Mouse (Mus musculus) MEL (cell line): ENCODE measurements around the gene Clrn2. TPM values are rescaled to one million over a fixed set of nuclear protein-coding genes. Genes with fewer than 3 reads are reported as not detected.

Experiments used
- DNase-seq: peaks from one replicate; pipeline ENCODE4 v3.0.0; 2011; ENCODE audit warnings: low read depth, low spot score
- H3K27ac ChIP-seq: 2 replicates; pipeline ENCODE4 v1.5.1; 2012; ENCODE audit warnings: low read depth, mild to moderate bottlenecking, control low read depth, low read length, moderate library complexity; ENCODE audit not compliant: control insufficient read depth
- H3K27me3 ChIP-seq, 2 experiments: fragments of 150-350 bp in 1 of 2; sonication (generic) in 1 of 2; 2 replicates each; pipeline ENCODE4 v1.6.1; 2012; ENCODE audit warnings: low read length in 2 of 2, mild to moderate bottlenecking in 2 of 2, improper control_type of control experiment in 1 of 2, moderate library complexity in 1 of 2; ENCODE audit not compliant: insufficient read depth in 2 of 2, control insufficient read depth in 1 of 2
- H3K36me3 ChIP-seq, 2 experiments: 2 replicates each; pipeline ENCODE4 v1.6.1; 2012 to 2014; ENCODE audit warnings: low read length in 2 of 2, improper control_type of control experiment in 1 of 2, inconsistent platforms in 1 of 2, mild to moderate bottlenecking in 1 of 2; ENCODE audit not compliant: insufficient read depth in 2 of 2, control insufficient read depth in 1 of 2
- H3K4me1 ChIP-seq, 2 experiments: fragments of 150-350 bp in 1 of 2; sonication (generic) in 1 of 2; 2 replicates each; pipeline ENCODE4 v1.6.1; 2012; ENCODE audit warnings: low read length in 2 of 2, improper control_type of control experiment in 1 of 2, mild to moderate bottlenecking in 1 of 2; ENCODE audit not compliant: insufficient read depth in 2 of 2, control insufficient read depth in 1 of 2
- H3K4me3 ChIP-seq, 2 experiments: fragments of 150-350 bp in 1 of 2; sonication (generic) in 1 of 2; 2 replicates each; pipeline ENCODE4 v1.5.1; 2012; ENCODE audit warnings: low read depth in 2 of 2, low read length in 2 of 2, mild to moderate bottlenecking in 2 of 2, moderate library complexity in 2 of 2, control low read depth in 1 of 2, improper control_type of control experiment in 1 of 2; ENCODE audit not compliant: control insufficient read depth in 1 of 2, insufficient read depth in 1 of 2
- H3K79me2 ChIP-seq: 2 replicates; pipeline ENCODE4 v1.6.1; 2012; ENCODE audit warnings: mild to moderate bottlenecking, low read length, moderate library complexity; ENCODE audit not compliant: control insufficient read depth, poor library complexity, insufficient read depth
- H3K9ac ChIP-seq: 2 replicates; pipeline ENCODE4 v1.6.1; 2012; ENCODE audit warnings: low read depth, mild to moderate bottlenecking, control low read depth, low read length, moderate library complexity; ENCODE audit not compliant: control insufficient read depth, poor library complexity, severe bottlenecking
- H3K9me3 ChIP-seq: fragments of 150-350 bp; sonication (generic); replicated peaks from 2 replicates; pipeline ENCODE4 v1.6.1; 2012; ENCODE audit warnings: mild to moderate bottlenecking, low read length, improper control_type of control experiment, moderate library complexity; ENCODE audit not compliant: insufficient read depth
- CHD2 ChIP-seq: IDR thresholded peaks from 2 replicates; pipeline ENCODE4 v1.6.1; 2011; ENCODE audit warnings: low read length, improper control_type of control experiment
- ETS1 ChIP-seq: IDR thresholded peaks from 2 replicates; pipeline ENCODE4 v1.6.1; 2012; ENCODE audit warnings: low read depth, mild to moderate bottlenecking, inconsistent platforms, low read length, improper control_type of control experiment, moderate library complexity
- MAZ ChIP-seq: IDR thresholded peaks from 2 replicates; pipeline ENCODE4 v1.6.1; 2012; ENCODE audit warnings: low read depth, mild to moderate bottlenecking, inconsistent platforms, low read length, improper control_type of control experiment
- MYC ChIP-seq: IDR thresholded peaks from 2 replicates; pipeline ENCODE4 v1.6.1; 2011; ENCODE audit warnings: low read depth, mild to moderate bottlenecking, low read length, improper control_type of control experiment, moderate library complexity
- NELFE ChIP-seq: IDR thresholded peaks from 2 replicates; pipeline ENCODE4 v1.6.1; 2011; ENCODE audit warnings: low read depth, low read length, improper control_type of control experiment
- NRF1 ChIP-seq: IDR thresholded peaks from 2 replicates; pipeline ENCODE4 v1.6.1; 2014; ENCODE audit warnings: low read depth, mild to moderate bottlenecking, inconsistent platforms, low read length, improper control_type of control experiment, moderate library complexity; ENCODE audit not compliant: poor library complexity, insufficient read depth, severe bottlenecking
- SIN3A ChIP-seq: IDR thresholded peaks from 2 replicates; pipeline ENCODE4 v1.6.1; 2012; ENCODE audit warnings: low read length, improper control_type of control experiment, inconsistent platforms
- TAL1 ChIP-seq: IDR thresholded peaks from 2 replicates; pipeline ENCODE4 v1.6.1; 2012; ENCODE audit warnings: mild to moderate bottlenecking, inconsistent platforms, low read length, moderate library complexity, mixed read lengths
- UBTF ChIP-seq: IDR thresholded peaks from 2 replicates; pipeline ENCODE4 v1.6.1; 2012; ENCODE audit warnings: low read depth, mild to moderate bottlenecking, inconsistent platforms, low read length, improper control_type of control experiment, moderate library complexity, borderline replicate concordance; ENCODE audit not compliant: insufficient read depth
- USF1 ChIP-seq: IDR thresholded peaks from 2 replicates; pipeline ENCODE4 v1.6.1; 2014; ENCODE audit warnings: low read depth, mild to moderate bottlenecking, inconsistent platforms, low read length, improper control_type of control experiment, moderate library complexity
- USF2 ChIP-seq, 2 experiments: IDR thresholded peaks; 2 replicates each; pipeline ENCODE4 v1.6.1; 2011 to 2012; ENCODE audit warnings: improper control_type of control experiment in 2 of 2, low read length in 2 of 2, borderline replicate concordance in 1 of 2, inconsistent platforms in 1 of 2, low read depth in 1 of 2, mild to moderate bottlenecking in 1 of 2; ENCODE audit not compliant: insufficient read depth in 1 of 2
- ZC3H11A ChIP-seq: IDR thresholded peaks from 2 replicates; pipeline ENCODE4 v1.6.1; 2012; ENCODE audit warnings: low read depth, mild to moderate bottlenecking, inconsistent platforms, low read length, improper control_type of control experiment
- ZMIZ1 ChIP-seq: IDR thresholded peaks from 2 replicates; pipeline ENCODE4 v1.6.1; 2012; ENCODE audit warnings: low read depth, mild to moderate bottlenecking, inconsistent platforms, low read length, improper control_type of control experiment, moderate library complexity
- ZNF384 ChIP-seq: IDR thresholded peaks from 2 replicates; pipeline ENCODE4 v1.6.1; 2012; ENCODE audit warnings: low read depth, mild to moderate bottlenecking, inconsistent platforms, low read length, improper control_type of control experiment
- polyA plus RNA-seq, 2 experiments: library from polyadenylated mRNA; stranded (reverse) in 1 of 2; unstranded in 1 of 2; fragments of >175 nt in 1 of 2; fragments of >200 nt in 1 of 2; gene quantifications; 2 replicates each; pipeline versions ENCODE4 v1.2.1 to v1.2.4; 2012; ENCODE audit warnings: low replicate concordance in 2 of 2, low read depth in 1 of 2; ENCODE audit not compliant: insufficient read length in 2 of 2, insufficient read depth in 1 of 2, missing spikeins in 1 of 2
- total RNA-seq: library from RNA; depleted of rRNA; stranded (reverse); fragments of 300-350 nt; gene quantifications from 2 replicates; pipeline ENCODE4 v1.2.3, GENCODE M21; 2012

The Clrn2 gene
- total and polyA plus RNA-seq, 3 experiments = not detected

GRCm38 (mm10) chr5:45426416-45427034, 27.0 kb upstream of the Clrn2 start (continued):
- TF ChIP-seq CHD2 = no peak
- no peak for TF ChIP-seq NRF1
- no peak for TF ChIP-seq TAL1

DNA sequence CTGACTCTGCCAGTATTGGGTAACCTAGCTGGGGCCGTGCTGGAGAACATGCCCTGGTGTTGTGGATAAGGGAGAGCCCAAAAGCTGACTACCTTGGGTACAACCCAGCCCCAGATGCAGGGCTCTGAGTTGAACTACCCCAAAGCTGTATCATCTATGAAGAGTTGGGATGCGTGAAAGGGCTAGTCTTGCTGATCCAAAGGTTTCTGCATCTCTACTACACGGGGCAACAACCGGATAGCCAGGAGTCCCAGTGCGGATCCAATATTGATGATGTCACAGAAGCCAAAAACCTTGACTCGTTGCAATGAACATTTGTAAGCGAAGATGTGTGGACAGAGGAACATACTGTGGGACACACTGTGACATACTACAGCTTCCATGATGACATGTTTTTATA, 25.7 kb upstream of the Clrn2 start:
- TF ChIP-seq USF1 = no peak
- TF ChIP-seq MYC = no peak
- TF ChIP-seq SIN3A = no peak
- no peak for TF ChIP-seq NELFE
- TF ChIP-seq ZMIZ1 = no peak
- no peak for TF ChIP-seq ZNF384
- TF ChIP-seq UBTF = no peak
- no peak for TF ChIP-seq ZC3H11A
- TF ChIP-seq USF2 (IDR thresholded peaks at IDR 0.05; ENCODE audit: borderline replicate concordance in 1 of 2, insufficient read depth in 1 of 2, low read depth in 1 of 2, low read length in 2 of 2) = no peak
- no peak for TF ChIP-seq MAZ
- TF ChIP-seq ETS1 = no peak
- H3K36me3 ChIP-seq = peaks cover 0 to 30% of the 10 kb centered on the region in 2 experiments; a peak in 3 of 4 replicates
- H3K9me3 ChIP-seq = no peaks in the 10 kb centered on the region
- no peaks in the 10 kb centered on the region for H3K27me3 ChIP-seq
- no peak overlapping the region for H3K27ac ChIP-seq
- no peak overlapping the region for H3K9ac ChIP-seq
- H3K4me1 ChIP-seq = peaks cover 20% of the 10 kb centered on the region in 2 experiments
- no peaks in the 10 kb centered on the region for H3K79me2 ChIP-seq
- no peak for DNase-seq
- H3K4me3 ChIP-seq = no peak overlapping the region

- H3K4me3 ChIP-seq = no peak overlapping the region
- no peak overlapping the region for H3K9ac ChIP-seq
- no peaks in the 10 kb centered on the region for H3K9me3 ChIP-seq
- DNase-seq = no peak
- no peak overlapping the region for H3K27ac ChIP-seq
- peaks cover 0 to 20% of the 10 kb centered on the region in 2 experiments; a peak in 2 of 4 replicates for H3K36me3 ChIP-seq
- TF ChIP-seq NRF1 = no peak
- TF ChIP-seq ETS1 = no peak
- no peaks in the 10 kb centered on the region for H3K27me3 ChIP-seq
- no peaks in the 10 kb centered on the region for H3K79me2 ChIP-seq
- H3K4me1 ChIP-seq = no peaks in the 10 kb centered on the region
Measured at GRCm38 (mm10) chr5:45435967-45436950, 17.3 kb upstream of the Clrn2 start.
